ENCODE assay signal across 16 mouse cellular contexts in the genomic region with DNA sequence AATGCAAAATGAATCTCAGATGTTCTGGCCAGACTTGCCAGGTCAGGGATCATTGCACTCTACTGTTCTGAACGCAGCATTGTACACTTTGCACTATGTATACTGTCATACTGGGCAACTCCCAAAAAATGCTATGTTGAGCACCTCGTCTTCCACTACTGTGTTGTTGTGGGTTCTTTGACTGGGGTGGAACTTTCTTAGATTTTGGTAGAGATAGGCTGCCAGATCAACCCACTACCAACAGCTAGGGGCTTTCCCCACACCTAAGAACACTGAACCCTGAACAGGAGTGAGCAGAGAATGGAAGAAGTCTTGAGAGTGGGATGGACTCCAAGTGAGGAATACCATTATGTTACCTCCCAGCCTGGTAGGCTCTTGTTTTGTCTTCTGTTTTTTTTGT.
"Had no signal": no experiment of that assay in that cellular context is flagged by ENCODE, and none has a peak within 500 bp of the region (broad histone marks: within the 10 kb centered on the region; RNA-seq: fewer than 3 reads in every experiment).

No protein-coding gene starts in this region.

- H3K9me3 ChIP-seq: limb, embryonic 12.5 days; liver, embryonic 13.5 days; lung, embryonic 15.5 days; megakaryocyte, embryonic 14.5 days; neural tube, embryonic 13.5 days had no signal

- H3K27me3 ChIP-seq: limb, embryonic 12.5 days; liver, embryonic 13.5 days; lung, embryonic 15.5 days; megakaryocyte, embryonic 14.5 days; neural tube, embryonic 13.5 days had no signal

- H3K4me1 ChIP-seq: limb, embryonic 12.5 days; liver, embryonic 13.5 days; megakaryocyte, embryonic 14.5 days had no signal

- H3K4me3 ChIP-seq: limb, embryonic 12.5 days; liver, embryonic 13.5 days; lung, embryonic 15.5 days; megakaryocyte, embryonic 14.5 days; neural tube, embryonic 13.5 days had no signal

- H3K4me2 ChIP-seq: limb, embryonic 12.5 days; liver, embryonic 13.5 days; lung, embryonic 15.5 days; neural tube, embryonic 13.5 days had no signal

- H3K9ac ChIP-seq: limb, embryonic 12.5 days; liver, embryonic 13.5 days; liver, postnatal 0 days; lung, embryonic 15.5 days; neural tube, embryonic 13.5 days had no signal

- H3K27ac ChIP-seq: kidney, postnatal 0 days; limb, embryonic 12.5 days; liver, embryonic 13.5 days; macrophage; neural tube, embryonic 13.5 days had no signal

- DNase-seq: kidney, adult 11 months; kidney, adult 9 months; kidney, postnatal 36 days; layer of hippocampus, adult 9-11 months; layer of hippocampus, postnatal 36 days; liver; liver, embryonic 13.5 days; liver, postnatal 0 days; lung, postnatal 14 days; retina, postnatal 1 day had no signal

- ATAC-seq: liver, postnatal 0 days had no signal

- H3K36me3 ChIP-seq: limb, embryonic 12.5 days; liver, embryonic 13.5 days; lung, embryonic 15.5 days; neural tube, embryonic 13.5 days had no signal
